Mouse (Mus musculus): ENCODE data around the gene Irgc1.

GRCm38 (mm10) chr7:24459440-24459839 is 7.3 kb upstream of the Irgc1 start:
- TF ChIP-seq EP300 (IDR thresholded peaks at IDR 0.05; ENCODE audit: low read depth in 1 of 2, low read length in 2 of 2) (no peak), MYC (IDR thresholded peaks at IDR 0.05; ENCODE audit: low read depth, low read length) (no peak), MEF2A (IDR thresholded peaks at IDR 0.05; ENCODE audit: extremely low read depth, insufficient replicate concordance, low read depth, low read length, poor library complexity, severe bottlenecking) (no peak), CTCF (IDR thresholded peaks at IDR 0.05 in 2 of 3, conservative IDR thresholded peaks at IDR 0.05 in 1 of 3; ENCODE audit: control insufficient read depth in 1 of 3, insufficient read depth in 1 of 3, low read depth in 2 of 3, low read length in 3 of 3, poor library complexity in 1 of 3, severe bottlenecking in 1 of 3) (no peak), RCOR1 (IDR thresholded peaks at IDR 0.05; ENCODE audit: low read depth, low read length) (no peak), POLR2A (IDR thresholded peaks at IDR 0.05; ENCODE audit: control insufficient read depth in 1 of 2, insufficient read depth in 1 of 2, low read depth in 1 of 2, low read length in 2 of 2, poor library complexity in 1 of 2) (no peak)

Data from MEL (cell line).